Mouse (Mus musculus): Measurements from ENCODE around the gene Lats2.
"Not testable (repeated sequence)": the region's sequence is repeated elsewhere in the genome, so short reads cannot be mapped to it uniquely, and the experiment has no call there.

The Lats2 gene

DNA sequence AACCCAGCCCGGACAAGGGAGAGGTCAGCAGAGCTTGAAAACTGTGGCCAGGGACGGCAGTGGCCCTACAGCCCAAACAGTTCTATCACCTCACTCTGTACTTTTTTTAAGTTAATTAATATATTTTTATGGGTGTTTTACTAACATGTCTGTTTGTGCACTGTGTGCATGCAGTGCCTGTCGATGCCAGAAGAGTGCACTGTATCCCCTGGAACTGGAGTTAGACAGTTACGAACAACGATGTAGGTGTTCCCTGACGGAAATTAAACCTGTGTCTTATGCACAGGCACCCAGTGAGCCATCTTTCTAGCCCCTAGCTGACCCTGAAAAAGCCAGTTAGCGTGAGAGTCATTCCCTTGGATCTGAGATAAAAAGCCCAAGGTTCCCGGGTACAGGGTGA lies 62.6 kb downstream of the Lats2 start:
- DNase-seq (ENCODE audit: low spot score in 2 of 2) = no peak

DNA sequence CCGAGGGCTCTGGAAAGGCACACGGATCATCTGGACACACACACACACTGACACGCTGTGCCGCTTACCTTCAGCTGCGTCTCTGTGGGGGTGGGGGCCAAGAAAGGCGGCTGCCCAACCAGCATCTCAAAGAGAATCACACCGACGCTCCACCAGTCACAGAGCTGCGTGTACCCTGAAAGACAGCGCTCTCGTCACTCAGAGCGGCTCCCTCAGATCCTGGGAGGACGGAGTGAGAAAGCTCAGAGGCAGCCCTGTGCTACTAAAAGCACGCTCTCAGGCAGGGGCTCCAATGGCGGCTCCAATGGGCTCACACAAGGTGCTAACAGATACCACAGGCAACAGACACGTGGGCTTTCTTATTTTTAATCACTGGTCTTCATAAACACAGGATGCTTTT lies 63.9 kb downstream of the Lats2 start:
- DNase-seq (ENCODE audit: low spot score in 2 of 2) = no peak

DNA sequence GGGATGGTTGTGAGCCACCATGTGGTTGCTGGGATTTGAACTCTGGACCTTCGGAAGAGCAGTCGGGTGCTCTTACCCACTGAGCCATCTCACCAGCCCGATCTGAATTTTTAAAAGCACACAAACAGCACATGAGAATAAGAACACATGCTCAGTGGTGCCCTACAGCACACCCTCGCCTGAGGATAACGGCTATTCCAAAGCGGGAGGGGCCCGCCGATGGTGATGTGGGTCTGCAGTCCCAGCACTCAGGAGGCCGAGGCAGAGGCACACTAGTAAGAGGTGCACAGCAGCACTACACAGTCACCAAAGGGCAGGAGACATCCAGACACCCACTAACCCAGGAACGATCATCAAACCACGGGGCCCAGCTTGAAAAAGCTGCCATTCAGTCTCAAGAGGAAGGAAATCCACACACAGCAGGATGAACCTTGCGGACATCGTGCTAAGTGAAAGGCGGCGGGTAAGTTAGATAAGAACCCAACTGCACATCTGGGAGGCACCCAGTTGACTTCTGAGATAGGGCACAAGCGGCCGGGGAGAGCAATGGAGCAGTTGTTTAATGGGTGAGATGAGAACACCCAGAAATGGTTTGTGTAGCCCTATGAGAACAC lies 65.6 kb downstream of the Lats2 start:
- no peak for DNase-seq (ENCODE audit: low spot score in 2 of 2)

GRCm38 (mm10) chr14:57691316-57691715 lies 66.9 kb downstream of the Lats2 start:
- no peak for DNase-seq (ENCODE audit: low spot score in 2 of 2)

- no peak for DNase-seq (ENCODE audit: low spot score in 2 of 2)
These were observed 67.5 kb downstream of the Lats2 start for GRCm38 (mm10) chr14:57690681-57691080.

GRCm38 (mm10) chr14:57688066-57688465 lies 70.1 kb downstream of the Lats2 start:
- DNase-seq (ENCODE audit: low spot score in 2 of 2) = not testable (repeated sequence)

GRCm38 (mm10) chr14:57687441-57687840 lies 70.7 kb downstream of the Lats2 start:
- no peak for DNase-seq (ENCODE audit: low spot score in 2 of 2)

- DNase-seq (ENCODE audit: low spot score in 2 of 2) = no peak
These were observed 71.5 kb downstream of the Lats2 start for GRCm38 (mm10) chr14:57686647-57687046.

GRCm38 (mm10) chr14:57684579-57684978 lies 73.6 kb downstream of the Lats2 start:
- DNase-seq (ENCODE audit: low spot score in 2 of 2) = peak; percentile 68 to 74

DNA sequence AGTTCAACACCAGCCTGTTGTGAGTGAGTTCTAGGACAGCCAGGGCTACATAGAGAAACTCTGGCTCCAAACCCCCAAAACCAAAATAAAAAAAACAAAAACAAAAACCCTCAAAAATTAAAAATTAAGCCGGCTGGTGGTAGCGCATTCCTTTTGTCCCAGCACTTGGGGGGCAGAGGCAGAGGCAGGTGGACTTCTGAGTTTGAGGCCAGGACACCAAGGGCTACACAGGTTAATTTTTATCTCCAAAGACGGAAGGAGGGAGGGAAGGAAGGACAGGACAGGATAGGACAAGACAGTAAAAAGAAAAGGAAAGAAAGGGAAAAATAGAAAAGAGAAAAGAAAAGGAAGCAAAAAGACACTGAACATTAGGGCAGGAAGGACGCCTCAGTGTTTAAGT lies 75.4 kb downstream of the Lats2 start:
- no peak for DNase-seq (ENCODE audit: low spot score in 2 of 2)

DNA sequence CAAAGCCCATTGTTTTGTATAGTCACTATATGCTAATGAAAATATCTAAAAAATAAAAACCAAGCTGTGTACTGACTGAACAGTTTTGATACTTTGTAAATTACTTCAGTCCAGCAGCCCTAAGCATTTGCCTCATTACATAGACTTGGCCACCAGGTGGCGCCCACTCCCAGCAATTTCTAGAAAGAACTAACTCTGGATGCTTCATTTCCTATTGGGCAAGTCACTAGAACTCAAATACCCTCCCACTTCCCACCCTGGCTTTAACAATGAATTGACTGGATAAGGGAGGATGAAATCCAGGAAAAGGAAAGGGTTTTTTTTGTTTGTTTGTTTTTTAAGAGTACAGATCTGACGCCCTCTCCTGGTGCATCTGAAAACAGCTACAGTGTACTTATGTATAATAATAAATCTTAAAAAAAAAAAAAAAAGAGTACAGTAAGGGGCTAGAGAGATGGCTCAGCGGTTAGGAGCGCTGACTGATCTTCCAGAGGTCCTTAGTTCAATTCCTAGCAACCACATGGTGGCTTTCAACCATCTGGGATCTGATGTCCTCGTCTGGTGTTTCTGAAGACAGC lies 78.1 kb downstream of the Lats2 start:
- DNase-seq (ENCODE audit: low spot score in 2 of 2) = peak; percentile 87 to 92

- DNase-seq (ENCODE audit: low spot score in 2 of 2) = no peak
These were observed 78.7 kb downstream of the Lats2 start for GRCm38 (mm10) chr14:57679523-57679922.

GRCm38 (mm10) chr14:57675481-57675880 lies 82.7 kb downstream of the Lats2 start:
- no peak for DNase-seq (ENCODE audit: low spot score in 2 of 2)

GRCm38 (mm10) chr14:57665628-57665950 lies 92.6 kb downstream of the Lats2 start:
- no peak for DNase-seq (ENCODE audit: low spot score in 2 of 2)

DNA sequence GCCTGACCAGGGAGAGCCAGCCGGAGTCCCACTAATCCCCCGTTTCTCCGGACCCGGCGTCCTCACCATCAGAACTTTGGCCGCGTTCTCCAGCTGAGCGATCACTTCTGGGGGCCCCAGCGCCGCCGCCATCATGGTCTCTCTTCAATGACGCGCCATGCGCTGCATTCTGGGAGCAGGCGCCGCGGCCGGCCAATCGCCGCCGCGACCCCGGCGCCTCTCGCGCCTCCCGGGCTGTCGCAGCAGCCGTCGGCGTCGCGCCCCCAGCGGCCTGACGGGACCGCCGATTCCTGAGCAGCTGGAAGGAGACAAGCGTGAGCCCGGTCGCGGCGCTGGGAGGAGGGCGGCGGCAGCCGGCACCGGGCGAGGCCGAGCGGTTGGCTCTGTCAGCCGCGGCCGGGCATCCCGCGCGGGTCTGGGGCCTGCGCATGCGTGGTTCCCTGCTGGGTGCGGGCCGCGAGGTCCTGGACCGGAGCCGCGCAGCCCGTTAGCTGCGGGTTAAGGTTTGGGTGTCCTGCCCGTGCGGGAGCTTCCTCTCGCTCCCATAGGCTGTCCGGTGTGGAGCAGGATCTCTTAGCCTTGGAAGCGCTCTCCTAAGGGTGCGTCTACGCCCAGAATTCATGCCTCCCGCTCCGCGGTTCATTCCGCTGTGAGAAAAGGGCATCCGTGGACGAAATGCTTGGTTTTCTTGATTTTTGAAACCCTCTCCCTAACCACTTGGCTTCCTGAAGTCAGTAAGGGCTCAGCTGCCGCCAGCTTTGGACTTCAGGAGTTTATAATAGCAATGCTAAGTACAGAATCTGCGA lies 93.2 kb downstream of the Lats2 start, which contains the start of gene Xpo4:
TSS of gene Xpo4 (minus strand) at position 609 of the 806 bp plus-strand sequence.
- peak; percentile 84 to 85 for DNase-seq (ENCODE audit: low spot score in 2 of 2)

- DNase-seq (ENCODE audit: low spot score in 2 of 2) = peak in 1 of 2 experiments; percentile 23
These were observed 93.8 kb downstream of the Lats2 start for GRCm38 (mm10) chr14:57664311-57664821.

GRCm38 (mm10) chr14:57663630-57664029 lies 94.6 kb downstream of the Lats2 start:
- no peak for DNase-seq (ENCODE audit: low spot score in 2 of 2)

DNA sequence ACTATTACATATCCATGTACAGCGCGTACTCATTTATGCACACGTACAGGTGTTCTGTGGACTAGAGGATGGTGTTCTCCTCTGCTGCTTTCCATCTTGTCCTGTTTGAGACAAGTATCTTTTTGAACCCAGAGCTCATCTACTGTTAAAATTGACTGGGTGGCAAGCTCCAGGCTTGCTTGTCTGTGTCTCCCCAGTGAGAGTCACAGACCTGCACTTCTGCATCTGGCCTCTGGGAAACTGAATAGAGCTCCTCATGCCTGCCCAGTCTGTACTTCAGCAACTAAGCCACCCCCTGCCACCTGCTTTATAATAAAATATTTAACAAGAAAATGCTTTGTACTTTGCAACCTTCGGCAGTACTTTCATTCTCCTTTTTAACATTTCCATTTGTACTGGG lies 99.9 kb downstream of the Lats2 start:
- DNase-seq (ENCODE audit: low spot score in 2 of 2) = no peak

- DNase-seq (ENCODE audit: low spot score in 2 of 2) = no peak
These were observed 100.7 kb downstream of the Lats2 start for GRCm38 (mm10) chr14:57657500-57657899.

GRCm38 (mm10) chr14:57656519-57656918 lies 101.7 kb downstream of the Lats2 start:
- not testable (repeated sequence) for DNase-seq (ENCODE audit: low spot score in 2 of 2)

- no peak for DNase-seq (ENCODE audit: low spot score in 2 of 2)
These were observed 108.7 kb downstream of the Lats2 start for GRCm38 (mm10) chr14:57649501-57649900.

DNA sequence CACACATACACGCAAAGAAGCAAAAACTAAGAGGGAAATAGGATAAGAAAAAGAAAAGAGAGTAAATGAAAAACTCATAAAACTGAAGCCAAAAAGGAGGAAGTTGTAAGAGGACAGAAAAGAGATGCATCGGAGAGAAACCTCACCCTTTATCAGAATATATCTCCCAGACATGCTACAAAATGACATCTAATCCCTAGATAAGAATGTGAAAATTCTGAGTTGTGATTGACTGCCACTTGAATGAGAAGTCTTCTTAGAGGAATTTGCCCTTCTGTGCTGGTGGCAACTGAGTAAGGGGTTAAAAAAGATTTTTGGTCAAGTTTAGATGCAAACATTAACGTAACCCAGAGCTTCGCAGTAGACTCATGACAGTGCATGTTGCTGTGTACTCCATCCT lies 112.0 kb downstream of the Lats2 start:
- no peak for DNase-seq (ENCODE audit: low spot score in 2 of 2)

Measured in right cerebral cortex, postnatal 10 days (tissue).